Mouse (Mus musculus) adrenal gland (tissue): Measurements from ENCODE around the gene Dlk1.
"Not testable (repeated sequence)": the region's sequence is repeated elsewhere in the genome, so short reads cannot be mapped to it uniquely, and the experiment has no call there.

Experiments used
- intact Hi-C: fragments of 180-260 bp; cut with DNase I; formaldehyde crosslinking; loops from one replicate; pipeline ENCODE4 v1.15.1; 2025

The Dlk1 gene

GRCm38 (mm10) chr12:109469793-109470192 lies 17.2 kb downstream of the Dlk1 start:
- intact Hi-C loops, result no loop called here

GRCm38 (mm10) chr12:109472627-109473026 lies 20.0 kb downstream of the Dlk1 start:
- intact Hi-C loops, result no loop called here

- intact Hi-C loops, result no loop called here
These were observed 21.0 kb downstream of the Dlk1 start for GRCm38 (mm10) chr12:109473575-109473976.

DNA sequence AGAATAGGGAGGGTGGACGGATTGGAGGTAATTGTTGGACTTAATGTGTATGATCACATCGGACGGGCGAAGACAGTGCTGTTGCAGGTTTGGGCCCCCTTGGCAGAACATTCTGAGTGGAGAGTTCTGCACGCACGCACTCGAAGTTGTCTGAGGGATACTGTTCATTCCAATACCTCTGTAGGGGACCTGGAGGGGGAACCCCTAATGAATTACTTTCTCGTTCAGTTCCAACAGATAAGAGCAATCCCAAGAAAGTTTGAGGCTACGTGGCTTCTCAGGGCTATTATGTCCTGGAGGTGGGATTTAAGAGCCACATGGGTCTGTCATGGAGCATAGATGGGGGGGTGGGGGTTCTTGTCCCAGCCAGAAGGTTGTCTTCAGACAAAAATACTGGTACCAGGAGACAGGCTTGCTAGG lies 21.6 kb downstream of the Dlk1 start:
- intact Hi-C loops, result no loop called here

GRCm38 (mm10) chr12:109475501-109475900 lies 22.9 kb downstream of the Dlk1 start:
- intact Hi-C loops, result no loop called here

DNA sequence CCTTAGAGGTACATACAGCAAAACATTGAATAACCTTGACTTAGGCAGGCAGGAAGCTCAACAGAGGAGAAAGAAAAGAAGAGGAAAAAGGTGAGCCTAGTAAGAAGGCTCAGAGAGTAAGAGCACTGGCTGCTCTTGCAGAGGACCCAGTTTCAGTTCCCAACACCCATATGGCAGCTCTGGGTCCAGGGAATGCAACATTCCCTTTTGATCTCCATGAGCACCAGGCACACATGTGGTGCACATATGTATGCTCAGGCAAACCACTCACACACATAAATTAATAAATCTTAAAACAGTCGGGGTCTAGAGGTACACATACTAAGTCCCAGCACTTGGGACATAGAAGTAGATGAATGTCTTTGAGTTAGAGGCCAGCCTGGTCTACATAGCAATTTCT lies 33.9 kb downstream of the Dlk1 start:
- intact Hi-C loops, result not testable (repeated sequence)

GRCm38 (mm10) chr12:109491701-109492100 lies 39.1 kb downstream of the Dlk1 start:
- intact Hi-C loops, result no loop called here

- intact Hi-C loops, result no loop called here
These were observed 40.8 kb downstream of the Dlk1 start for GRCm38 (mm10) chr12:109493381-109493780.

GRCm38 (mm10) chr12:109495016-109495644 lies 42.5 kb downstream of the Dlk1 start:
- intact Hi-C loops, result no loop called here

DNA sequence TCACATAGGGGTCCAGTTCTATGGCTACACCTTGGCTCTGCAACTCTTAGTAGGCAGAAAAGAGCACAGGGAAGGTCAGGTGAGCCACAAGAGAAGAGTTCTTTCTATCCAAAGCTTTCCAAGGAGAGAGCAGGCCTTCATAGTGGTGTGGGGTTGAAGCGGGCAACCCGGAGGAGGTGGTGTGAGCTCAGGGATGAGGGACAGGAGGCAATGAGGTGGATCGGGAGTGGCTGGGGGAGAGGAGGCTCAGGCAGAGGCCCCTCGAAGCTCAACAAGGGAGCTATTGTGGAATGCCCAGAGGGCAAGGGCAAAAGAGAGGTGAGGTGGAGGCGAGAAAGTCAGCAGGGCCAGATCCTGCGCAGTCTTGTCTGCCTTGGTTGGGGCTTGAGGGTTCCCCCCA lies 43.8 kb downstream of the Dlk1 start:
- intact Hi-C loops, result no loop called here

DNA sequence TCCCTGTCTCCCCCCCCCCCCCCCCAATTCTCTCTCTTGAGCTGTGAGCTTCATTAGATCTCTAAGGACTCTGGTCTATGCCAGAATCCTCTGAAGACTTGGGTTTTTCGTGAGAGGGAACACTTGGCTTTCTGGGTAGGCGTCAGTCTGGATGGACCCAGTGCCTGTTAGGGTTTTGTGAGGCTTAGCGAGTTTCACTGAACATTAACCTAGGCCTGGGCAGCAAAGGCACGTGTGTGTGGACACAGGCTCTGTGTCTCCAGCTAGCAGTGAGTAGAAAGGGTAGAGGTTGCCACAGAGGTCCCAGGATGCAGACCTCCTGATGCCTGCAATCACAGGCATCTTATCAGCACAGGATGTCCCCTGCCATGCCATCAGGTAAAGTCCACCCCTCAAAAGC lies 48.4 kb downstream of the Dlk1 start:
- intact Hi-C loops, result no loop called here

DNA sequence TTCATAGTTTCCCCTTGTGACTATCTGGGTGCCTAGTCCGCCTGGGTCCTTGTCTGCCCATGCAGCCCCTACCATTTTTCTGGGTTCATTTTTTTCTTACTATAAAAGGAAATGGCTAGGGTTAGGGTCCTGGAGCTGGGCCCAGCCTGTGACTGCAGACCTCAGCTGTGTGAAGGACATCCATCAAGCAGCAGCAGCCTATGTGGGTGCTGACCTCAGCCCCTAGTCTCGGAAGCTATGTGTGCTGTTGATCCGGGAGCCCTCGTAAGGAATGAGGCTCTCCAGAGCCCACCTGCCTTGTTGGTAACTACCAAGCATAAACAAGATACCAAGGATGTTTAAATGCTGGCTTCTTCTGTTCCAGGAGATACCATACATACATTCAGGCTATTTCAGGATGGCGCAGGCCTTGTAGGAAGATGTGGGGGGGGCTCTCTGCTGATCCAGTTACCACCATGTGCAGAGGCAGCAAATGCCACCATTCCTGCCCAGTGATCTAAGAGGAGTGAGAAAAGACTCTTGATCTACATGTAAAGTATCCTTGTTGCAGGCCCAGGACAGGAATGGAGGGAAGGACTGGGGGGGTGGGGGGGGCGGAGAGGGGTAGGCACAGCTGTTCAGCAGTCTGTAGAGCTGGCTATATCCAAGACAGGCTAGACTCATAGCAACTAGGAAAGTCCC lies 49.9 kb downstream of the Dlk1 start:
- intact Hi-C loops, result no loop called here

GRCm38 (mm10) chr12:109507693-109508092 lies 55.1 kb downstream of the Dlk1 start:
- intact Hi-C loops, result no loop called here

DNA sequence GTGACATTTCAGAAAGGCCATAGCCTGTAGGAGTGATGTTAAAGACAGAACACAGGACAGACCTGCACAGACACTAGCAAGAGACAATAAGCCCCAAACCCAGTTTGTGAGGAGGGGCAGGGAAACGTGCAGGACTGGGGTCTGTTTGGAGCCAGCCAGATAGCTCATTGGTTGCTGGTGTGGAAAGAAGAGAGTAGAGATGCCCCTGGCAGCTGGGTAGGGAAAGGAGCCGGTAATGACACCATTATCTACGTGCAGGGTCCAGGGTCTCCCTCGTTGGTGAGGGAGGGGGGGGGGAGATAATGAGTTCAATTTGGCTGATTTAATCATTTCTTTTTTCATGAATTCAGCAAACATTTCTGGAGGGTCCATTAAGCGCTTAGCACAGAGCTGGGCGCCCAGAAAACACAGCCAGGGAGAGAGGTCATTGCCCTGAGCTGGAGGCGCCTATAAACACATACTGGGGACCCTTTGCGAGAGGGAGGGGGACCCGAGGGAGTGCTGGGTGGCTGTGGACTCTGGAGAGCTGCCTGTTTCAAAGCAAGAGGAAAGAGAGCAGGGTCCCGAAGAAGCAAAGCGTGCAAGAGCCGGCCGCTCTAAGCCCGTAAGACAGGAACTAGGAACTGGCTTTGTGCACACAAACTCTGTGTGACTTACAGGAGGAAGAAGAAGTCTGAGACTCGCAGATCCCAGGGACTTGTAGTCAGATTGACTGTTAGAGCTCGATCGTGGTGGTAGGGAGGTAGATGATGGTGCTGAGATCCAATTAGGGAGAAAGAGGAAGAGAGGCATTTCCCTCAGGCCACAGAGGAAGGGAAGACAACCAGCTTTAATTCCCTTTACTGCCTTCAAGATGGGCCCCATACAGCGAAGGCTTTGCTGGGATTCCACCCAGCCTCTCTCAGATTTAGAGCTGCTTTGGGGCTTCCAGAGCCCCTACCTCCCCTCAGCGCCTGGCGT lies 56.2 kb downstream of the Dlk1 start:
- intact Hi-C loops, result no loop called here

DNA sequence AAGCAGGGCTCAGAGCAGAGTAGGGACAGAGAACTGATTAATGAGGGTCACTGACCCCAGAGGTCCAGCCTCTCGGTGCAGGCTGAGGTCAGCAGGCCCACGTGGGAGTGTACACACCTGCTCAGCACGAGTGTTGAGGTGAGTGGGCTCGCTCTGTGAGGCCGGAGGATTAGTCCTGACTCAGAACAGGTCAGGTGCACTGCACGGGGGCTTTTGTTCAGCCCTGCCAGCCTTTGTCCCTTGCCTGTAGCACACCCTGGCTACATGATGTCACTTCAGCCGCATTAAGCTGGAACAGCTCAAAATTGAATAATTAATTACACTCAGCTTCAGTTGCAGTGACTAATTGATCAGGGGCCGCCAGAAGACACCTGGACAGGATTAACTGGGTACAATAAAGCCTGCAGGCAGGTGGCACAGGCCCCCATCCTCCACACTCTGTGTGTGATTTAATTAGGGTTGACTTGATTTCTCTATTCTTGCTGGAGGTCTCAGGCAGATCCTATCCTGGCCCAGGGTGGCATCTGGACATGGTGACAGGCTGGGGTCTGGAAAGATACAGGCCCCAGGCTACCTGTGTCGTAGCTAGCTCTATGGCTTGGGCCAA lies 57.0 kb downstream of the Dlk1 start:
- intact Hi-C loops, result no loop called here

DNA sequence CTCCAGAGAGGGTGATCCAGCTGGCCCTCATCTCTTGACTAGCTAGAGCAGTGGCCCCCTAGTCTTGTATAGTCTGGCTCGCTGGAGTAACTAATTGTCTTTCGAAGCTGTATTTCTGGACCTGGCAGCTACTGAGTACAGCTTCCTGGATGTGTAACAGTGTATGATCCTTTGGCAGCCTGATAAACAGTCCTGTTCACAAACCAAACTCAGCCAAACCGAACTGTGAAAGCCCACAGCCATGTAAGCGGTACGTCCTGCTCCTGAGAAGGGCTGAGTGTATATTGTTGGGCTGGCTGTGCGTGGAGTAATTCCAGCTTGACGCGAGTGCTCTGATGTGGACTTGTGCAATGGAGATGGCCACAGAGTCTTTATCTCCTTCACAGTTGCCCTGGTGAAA lies 57.6 kb downstream of the Dlk1 start:
- intact Hi-C loops, result no loop called here

- intact Hi-C loops, result no loop called here
These were observed 58.8 kb downstream of the Dlk1 start for GRCm38 (mm10) chr12:109511456-109511855.

GRCm38 (mm10) chr12:109512151-109512907 lies 59.7 kb downstream of the Dlk1 start:
- intact Hi-C loops, result no loop called here
